Mouse (Mus musculus) heart, adult 11 months (tissue): ENCODE measurements around the gene Dbt.

Experiments used
- DNase-seq: peaks from one replicate; pipeline ENCODE4 v3.0.0; 2022

The Dbt gene

GRCm38 (mm10) chr3:116512904-116513716 lies at the start of gene Dbt:
Dbt (plus strand) TSS chr3:116513070.
- peak; percentile 99 for DNase-seq

- peak; percentile 40 for DNase-seq
Observed at GRCm38 (mm10) chr3:116464318-116464717, 48.6 kb upstream of the Dbt start.

- peak; percentile 29 for DNase-seq
Observed at GRCm38 (mm10) chr3:116465709-116466108, 47.2 kb upstream of the Dbt start.

DNA sequence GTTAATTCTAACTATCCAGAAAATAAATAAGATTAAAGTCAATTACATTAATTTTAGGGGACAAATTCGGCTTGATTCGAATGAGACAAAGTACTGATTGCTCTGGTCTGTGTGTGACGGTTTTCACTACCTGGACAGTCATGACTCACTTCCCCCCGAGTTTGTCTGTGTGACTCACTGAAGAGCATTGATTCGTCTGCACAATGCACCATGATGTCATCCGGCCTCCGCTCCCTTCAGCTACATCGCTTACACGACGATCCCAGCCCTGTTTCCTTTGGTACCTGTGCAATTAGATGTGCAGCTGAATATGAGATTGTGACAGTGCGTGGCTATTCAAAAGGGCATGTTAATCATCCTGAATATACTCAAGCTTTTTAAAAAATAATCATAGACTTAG lies 38.3 kb upstream of the Dbt start:
- peak; percentile 59 for DNase-seq

DNA sequence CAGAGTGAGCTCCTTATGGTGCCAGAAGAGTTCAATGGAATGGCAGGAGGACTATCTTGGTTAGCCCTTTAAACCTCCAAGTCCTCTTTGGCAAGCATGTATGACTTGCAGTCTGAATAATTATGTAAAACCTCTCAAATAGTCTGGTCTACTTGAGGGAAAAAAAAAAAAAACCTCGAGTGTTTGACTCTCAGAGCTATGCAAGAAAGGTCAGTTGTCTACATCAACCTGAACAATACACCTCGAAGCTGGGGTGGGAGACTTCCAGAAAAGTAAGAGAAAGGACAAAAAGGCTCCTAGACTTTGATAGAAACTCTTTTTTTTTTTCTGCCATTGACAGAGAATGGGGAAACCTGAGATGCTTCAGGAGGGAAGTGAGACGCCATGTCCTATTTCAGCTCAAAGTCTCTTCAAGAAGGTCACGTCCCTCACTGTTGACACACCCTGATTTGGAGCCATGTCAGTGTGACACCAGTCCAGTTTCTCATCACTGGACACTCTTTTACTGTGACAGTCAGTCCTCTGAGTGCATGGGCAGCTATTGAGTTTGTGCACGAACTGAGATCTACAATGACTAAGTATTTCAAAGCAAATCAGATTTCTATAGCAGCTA lies 36.1 kb upstream of the Dbt start:
- DNase-seq = peak; percentile 80

DNA sequence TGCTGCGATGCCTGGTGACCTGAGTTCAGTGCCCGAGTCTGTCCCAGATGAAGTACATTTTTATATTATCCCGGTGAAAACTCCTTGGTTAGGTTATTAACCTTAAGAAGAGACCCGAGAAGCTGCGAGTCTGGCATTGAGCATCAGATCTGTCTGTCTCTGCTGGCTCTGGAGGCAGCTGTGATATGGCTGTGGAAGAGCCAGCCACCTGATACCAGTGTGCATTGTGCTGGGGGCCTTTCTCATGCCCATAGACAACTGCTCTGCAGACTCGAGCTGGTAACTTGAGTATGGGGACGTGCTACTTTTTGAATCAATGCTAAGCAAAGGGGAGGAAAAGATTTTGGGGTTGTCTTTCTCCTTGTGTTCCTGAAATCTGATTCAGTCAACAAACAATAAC lies 35.5 kb upstream of the Dbt start:
- DNase-seq = peak; percentile 74

GRCm38 (mm10) chr3:116480119-116480518 lies 32.8 kb upstream of the Dbt start:
- DNase-seq = peak; percentile 37

GRCm38 (mm10) chr3:116480937-116481336 lies 31.9 kb upstream of the Dbt start:
- peak; percentile 61 for DNase-seq

- DNase-seq = no peak
Observed at GRCm38 (mm10) chr3:116482724-116483123, 30.1 kb upstream of the Dbt start.

- no peak for DNase-seq
Observed at GRCm38 (mm10) chr3:116483271-116483670, 29.6 kb upstream of the Dbt start.

- DNase-seq = no peak
Observed at GRCm38 (mm10) chr3:116490920-116491319, 21.9 kb upstream of the Dbt start.

- DNase-seq = no peak
Observed at GRCm38 (mm10) chr3:116491923-116492454, 20.9 kb upstream of the Dbt start.

GRCm38 (mm10) chr3:116493658-116494057 lies 19.2 kb upstream of the Dbt start:
- DNase-seq = no peak

DNA sequence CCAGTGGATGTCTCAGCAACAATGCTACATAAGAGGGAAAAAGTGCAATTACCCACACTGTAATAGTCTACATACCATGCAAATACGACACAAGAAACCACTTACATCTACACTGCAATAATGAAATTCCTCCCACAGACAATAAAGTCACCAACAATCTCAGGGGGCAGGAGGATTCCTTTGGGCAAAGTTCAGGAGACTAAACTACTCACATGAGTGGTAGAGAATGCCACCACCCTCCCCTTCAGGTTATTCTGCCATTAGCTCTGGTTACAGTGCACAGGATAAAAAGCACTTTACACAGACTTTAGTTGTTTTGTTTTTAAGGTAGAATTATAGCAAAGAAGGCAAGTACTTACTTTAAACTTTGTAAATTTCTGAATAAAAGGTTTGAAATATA lies 17.2 kb upstream of the Dbt start:
- no peak for DNase-seq

GRCm38 (mm10) chr3:116507772-116508351 lies 5.0 kb upstream of the Dbt start, which contains the start of gene Rtca:
Rtca (minus strand) TSS chr3:116508208.
- peak; percentile 99 for DNase-seq

GRCm38 (mm10) chr3:116512151-116512903 lies 543 bp upstream of the Dbt start:
- DNase-seq = peak; percentile 25

DNA sequence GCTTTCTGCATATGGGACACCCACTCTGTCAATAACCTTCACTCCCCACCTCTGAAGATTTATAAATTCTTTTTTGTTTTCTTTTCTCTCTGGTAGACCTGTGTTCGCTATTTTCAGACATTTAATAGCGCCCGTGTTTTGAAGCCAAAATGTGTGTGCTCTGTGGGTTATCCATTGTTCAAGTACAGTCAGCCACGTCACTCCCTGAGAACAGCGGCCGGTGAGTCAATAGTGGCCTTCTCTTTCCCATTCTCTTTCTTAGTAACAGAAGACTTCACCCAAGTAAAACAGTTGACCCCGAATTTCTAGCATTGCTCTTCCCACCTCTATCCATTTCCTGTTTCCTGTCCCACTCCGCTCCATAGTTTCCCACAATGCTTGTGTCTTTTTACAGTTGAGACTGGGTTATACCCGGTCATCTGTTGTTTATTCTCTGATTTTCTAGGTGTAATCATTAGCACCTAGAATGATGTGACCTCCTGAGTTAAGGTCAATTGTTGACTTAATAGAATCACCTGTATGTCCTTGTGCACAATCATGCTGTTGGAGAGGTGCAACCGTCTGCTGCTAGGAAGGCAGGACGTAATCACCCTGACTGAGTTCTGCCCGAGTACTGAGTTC lies 7.4 kb downstream of the Dbt start:
- peak; percentile 79 for DNase-seq

DNA sequence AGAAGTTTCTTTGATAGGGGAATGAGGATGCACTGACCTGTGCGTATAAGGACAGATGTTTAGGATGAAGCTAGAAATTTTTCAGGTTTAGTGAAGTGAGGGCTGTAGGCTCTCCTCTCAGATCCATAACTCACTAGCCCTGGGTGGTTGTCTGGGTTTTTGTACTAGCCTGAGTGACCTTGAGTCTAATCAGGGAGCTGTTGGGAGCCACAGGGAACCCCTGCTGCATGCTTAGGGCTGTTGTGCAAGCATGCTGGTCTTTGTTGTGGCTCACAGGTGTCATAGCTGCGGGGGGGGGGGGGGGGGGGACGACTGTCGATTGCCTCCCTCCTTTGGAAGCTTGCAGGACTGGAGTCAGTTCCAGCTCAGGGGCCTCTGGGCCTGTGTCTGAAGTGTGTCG lies 16.9 kb downstream of the Dbt start:
- DNase-seq = peak; percentile 62

- DNase-seq = peak; percentile 86
Observed at GRCm38 (mm10) chr3:116530826-116531225, 18.0 kb downstream of the Dbt start.

- DNase-seq = peak; percentile 95
Observed at GRCm38 (mm10) chr3:116536428-116537199, 23.7 kb downstream of the Dbt start.

DNA sequence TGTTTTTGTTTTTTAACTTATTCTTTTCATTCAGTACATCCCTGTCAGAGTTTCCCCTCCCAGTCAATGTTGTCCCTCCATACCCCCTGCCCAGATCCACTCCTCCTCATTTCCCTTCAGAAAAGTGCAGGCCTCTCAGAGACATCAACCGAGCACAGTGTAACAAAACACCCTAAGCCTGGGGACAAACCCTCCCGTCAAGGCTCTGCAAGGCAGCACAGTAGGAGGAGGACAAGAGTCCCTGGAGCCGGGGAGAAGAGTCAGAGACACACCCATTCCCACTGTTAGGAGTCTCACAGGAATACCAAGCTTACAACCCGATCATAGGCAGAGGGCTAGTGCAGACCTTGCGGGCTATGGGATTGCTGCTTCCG lies 24.3 kb downstream of the Dbt start:
- DNase-seq = peak; percentile 34

DNA sequence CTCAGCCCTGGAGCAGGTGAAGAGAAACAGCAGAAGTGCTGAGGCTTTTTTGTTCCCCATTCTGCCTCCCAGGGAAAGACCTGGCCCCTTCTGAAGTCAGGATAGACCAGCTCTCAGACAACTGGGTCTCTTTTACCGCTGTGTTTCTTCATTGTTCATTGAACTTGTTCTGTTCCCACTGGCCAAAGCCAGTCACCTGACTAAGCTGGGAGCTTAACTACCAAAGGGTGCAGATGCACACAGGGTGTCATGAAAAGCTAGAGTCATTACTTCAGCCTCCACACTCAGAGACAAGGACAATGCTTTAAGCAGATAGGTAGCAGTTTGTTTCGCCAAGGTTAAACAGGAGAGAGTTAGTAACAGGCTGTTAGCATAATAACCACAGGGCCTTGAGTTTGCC lies 29.2 kb downstream of the Dbt start:
- no peak for DNase-seq
